Mouse (Mus musculus): ENCODE results near the gene H2afv. TPM values are rescaled to one million over a fixed set of nuclear protein-coding genes. Genes with fewer than 3 reads are reported as not detected.

H2afv gene
- polyA plus RNA-seq, 1 experiment: 178 TPM

GRCm38 (mm10) chr11:6392857-6393256, 51.4 kb downstream of the H2afv start:
- Histone ChIP-seq H3K27ac (ENCODE audit: control insufficient read depth, insufficient read depth, low read length) (no peak overlapping the region), H3K27me3 (ENCODE audit: control insufficient read depth, insufficient read depth, low read length) (no peaks in the 10 kb centered on the region), H3K4me1 (replicated peaks; ENCODE audit: control insufficient read depth, insufficient read depth, low read length) (peaks cover 23% of the 10 kb centered on the region), H3K36me3 (ENCODE audit: control insufficient read depth, insufficient read depth, low read length) (peaks cover 22% of the 10 kb centered on the region), H3K4me3 (ENCODE audit: control insufficient read depth, insufficient read depth, low read length) (no peak overlapping the region)
- DNase-seq: no peak
- TF ChIP-seq POLR2A (IDR thresholded peaks at IDR 0.05; ENCODE audit: control insufficient read depth, extremely low read depth, insufficient read depth, low read length, poor library complexity): no peak
- no peak for TF ChIP-seq CTCF (IDR thresholded peaks at IDR 0.05; ENCODE audit: borderline replicate concordance, control insufficient read depth, extremely low read depth, insufficient read depth, low read length, poor library complexity)
- 47% methylated on average over 6 of the region's 6 CpGs for WGBS

DNA sequence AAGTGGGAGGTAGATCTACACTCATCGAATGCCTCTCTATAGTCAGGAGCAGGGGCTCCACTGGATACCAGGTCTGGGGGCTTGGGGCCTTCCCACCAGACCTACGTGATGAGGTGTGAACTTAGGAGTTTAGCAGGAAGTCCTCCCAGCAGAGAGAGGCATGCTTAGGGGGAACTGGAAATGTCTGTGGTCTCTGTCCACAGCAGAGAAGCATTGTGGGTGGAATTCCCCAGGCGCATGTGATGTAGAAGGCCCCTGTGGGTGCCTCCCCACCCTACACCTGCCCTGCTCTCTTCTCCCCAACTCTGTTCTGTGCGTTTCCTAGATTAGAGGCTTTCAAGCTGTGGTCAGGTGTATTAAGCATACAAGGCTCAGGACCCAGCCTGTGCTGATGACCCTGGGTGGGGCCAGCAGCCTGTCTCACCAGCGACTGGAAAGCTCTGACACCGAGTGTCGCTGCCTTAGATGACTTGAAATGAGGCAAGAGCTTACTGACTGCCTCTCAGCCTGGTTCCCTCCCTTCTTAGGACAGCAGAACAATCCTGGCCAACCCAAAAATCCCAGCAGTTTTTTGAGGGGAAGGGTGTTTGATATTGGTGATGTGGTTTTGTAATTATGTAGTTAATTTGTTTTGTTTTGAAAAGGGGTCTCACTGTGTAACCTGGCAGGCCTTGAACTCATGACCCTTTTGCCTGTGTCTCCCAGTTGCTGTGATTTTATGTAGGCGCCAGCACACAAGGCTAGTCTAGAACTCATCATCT, 52.5 kb downstream of the H2afv start:
- 39% methylated on average over 8 of the region's 8 CpGs for WGBS
- no peak for DNase-seq
- Histone ChIP-seq H3K36me3 (ENCODE audit: control insufficient read depth, insufficient read depth, low read length) (peaks cover 15% of the 10 kb centered on the region), H3K4me1 (replicated peaks; ENCODE audit: control insufficient read depth, insufficient read depth, low read length) (peaks cover 23% of the 10 kb centered on the region), H3K27ac (ENCODE audit: control insufficient read depth, insufficient read depth, low read length) (peak overlapping the region; percentile 45; the same call in 1 of the 2 replicates), H3K4me3 (ENCODE audit: control insufficient read depth, insufficient read depth, low read length) (no peak overlapping the region), H3K27me3 (ENCODE audit: control insufficient read depth, insufficient read depth, low read length) (no peaks in the 10 kb centered on the region)
- no peak for TF ChIP-seq CTCF (IDR thresholded peaks at IDR 0.05; ENCODE audit: borderline replicate concordance, control insufficient read depth, extremely low read depth, insufficient read depth, low read length, poor library complexity)
- no peak for TF ChIP-seq POLR2A (IDR thresholded peaks at IDR 0.05; ENCODE audit: control insufficient read depth, extremely low read depth, insufficient read depth, low read length, poor library complexity)

- no peak overlapping the region for H3K4me3 ChIP-seq (ENCODE audit: control insufficient read depth, insufficient read depth, low read length)
- peaks cover 3% of the 10 kb centered on the region; the same call in 1 of the 2 replicates for H3K36me3 ChIP-seq (ENCODE audit: control insufficient read depth, insufficient read depth, low read length)
- no peak for TF ChIP-seq POLR2A (IDR thresholded peaks at IDR 0.05; ENCODE audit: control insufficient read depth, extremely low read depth, insufficient read depth, low read length, poor library complexity)
- no peak for TF ChIP-seq CTCF (IDR thresholded peaks at IDR 0.05; ENCODE audit: borderline replicate concordance, control insufficient read depth, extremely low read depth, insufficient read depth, low read length, poor library complexity)
- peaks cover 23% of the 10 kb centered on the region for H3K4me1 ChIP-seq (replicated peaks; ENCODE audit: control insufficient read depth, insufficient read depth, low read length)
- 74% methylated on average over 8 of the region's 8 CpGs for WGBS
- no peaks in the 10 kb centered on the region for H3K27me3 ChIP-seq (ENCODE audit: control insufficient read depth, insufficient read depth, low read length)
- H3K27ac ChIP-seq (ENCODE audit: control insufficient read depth, insufficient read depth, low read length): no peak overlapping the region
- no peak for DNase-seq
These were observed 53.7 kb downstream of the H2afv start for GRCm38 (mm10) chr11:6390376-6391053.

- Histone ChIP-seq H3K27me3 (ENCODE audit: control insufficient read depth, insufficient read depth, low read length) (no peaks in the 10 kb centered on the region), H3K4me3 (ENCODE audit: control insufficient read depth, insufficient read depth, low read length) (peak overlapping the region; percentile 67), H3K36me3 (ENCODE audit: control insufficient read depth, insufficient read depth, low read length) (no peaks in the 10 kb centered on the region), H3K27ac (ENCODE audit: control insufficient read depth, insufficient read depth, low read length) (no peak overlapping the region), H3K4me1 (replicated peaks; ENCODE audit: control insufficient read depth, insufficient read depth, low read length) (peaks cover 23% of the 10 kb centered on the region)
- 4% methylated on average over 43 of the region's 43 CpGs for WGBS
- TF ChIP-seq POLR2A (IDR thresholded peaks at IDR 0.05; ENCODE audit: control insufficient read depth, extremely low read depth, insufficient read depth, low read length, poor library complexity): no peak
- TF ChIP-seq CTCF (IDR thresholded peaks at IDR 0.05; ENCODE audit: borderline replicate concordance, control insufficient read depth, extremely low read depth, insufficient read depth, low read length, poor library complexity): no peak
- DNase-seq: peak; percentile 44
These were observed 54.7 kb downstream of the H2afv start for GRCm38 (mm10) chr11:6389483-6389921.

- 6% methylated on average over 60 of the region's 60 CpGs for WGBS
These were observed 55.4 kb downstream of the H2afv start, which contains the start of gene Zmiz2 for GRCm38 (mm10) chr11:6388726-6389413. Zmiz2 (plus strand) TSS chr11:6389074.

More at GRCm38 (mm10) chr11:6388726-6389413, 55.4 kb downstream of the H2afv start, which contains the start of gene Zmiz2:
- Histone ChIP-seq H3K27me3 (ENCODE audit: control insufficient read depth, insufficient read depth, low read length) (no peaks in the 10 kb centered on the region), H3K4me3 (ENCODE audit: control insufficient read depth, insufficient read depth, low read length) (peak within 1 kb of the TSS; percentile 79), H3K4me1 (replicated peaks; ENCODE audit: control insufficient read depth, insufficient read depth, low read length) (peaks cover 23% of the 10 kb centered on the region), H3K36me3 (ENCODE audit: control insufficient read depth, insufficient read depth, low read length) (no peaks in the 10 kb centered on the region), H3K27ac (ENCODE audit: control insufficient read depth, insufficient read depth, low read length) (peak within 1 kb of the TSS; percentile 83)
- DNase-seq: peak; percentile 92
- 0 out of 2 replicates have a peak, but pooled peaks have one; percentile 29 for TF ChIP-seq CTCF (IDR thresholded peaks at IDR 0.05; ENCODE audit: borderline replicate concordance, control insufficient read depth, extremely low read depth, insufficient read depth, low read length, poor library complexity)
- peak; percentile 79; the same call in 1 of the 2 replicates for TF ChIP-seq POLR2A (IDR thresholded peaks at IDR 0.05; ENCODE audit: control insufficient read depth, extremely low read depth, insufficient read depth, low read length, poor library complexity)
